Mouse (Mus musculus) forebrain, embryonic 10.5 days (tissue): ENCODE measurements around the gene Ddx28. TPM values are rescaled to one million over a fixed set of nuclear protein-coding genes. Genes with fewer than 3 reads are reported as not detected.

Experiments used
- DNase-seq: peaks from one replicate; pipeline ENCODE4 v3.0.0-alpha.2; 2017; ENCODE audit warnings: low spot score; ENCODE audit errors: extremely low spot score
- H3K27ac ChIP-seq: fragments of 300-500 bp; sonication (generic); 2 replicates; pipeline ENCODE4 v1.5.1; 2016; ENCODE audit warnings: mild to moderate bottlenecking
- H3K27me3 ChIP-seq: fragments of 300-500 bp; sonication (generic); 2 replicates; pipeline ENCODE4 v1.6.1; 2016; ENCODE audit warnings: mild to moderate bottlenecking; ENCODE audit not compliant: poor library complexity, severe bottlenecking
- H3K36me3 ChIP-seq: fragments of 300-500 bp; sonication (generic); replicated peaks from 2 replicates; pipeline ENCODE4 v1.6.1; 2016; ENCODE audit warnings: mild to moderate bottlenecking, moderate library complexity
- H3K4me1 ChIP-seq: fragments of 300-500 bp; sonication (generic); 2 replicates; pipeline ENCODE4 v1.6.1; 2016
- H3K4me3 ChIP-seq: fragments of 300-500 bp; sonication (generic); 2 replicates; pipeline ENCODE4 v1.5.1; 2016; ENCODE audit warnings: mild to moderate bottlenecking, moderate library complexity
- H3K9me3 ChIP-seq: fragments of 300-500 bp; sonication (generic); 2 replicates; pipeline ENCODE4 v1.6.1; 2016; ENCODE audit warnings: mild to moderate bottlenecking, moderate library complexity
- WGBS: fragments of 180-500 bp; shearing (Covaris S2); methylation state at CpG from one replicate; pipeline ENCODE4 v1.1.7; 2016; 5-methylcytosine and 5-hydroxymethylcytosine counted together
- polyA plus RNA-seq: library from polyadenylated mRNA; unstranded; fragments of >200 nt; fragmentation: Nextera tagmentation; extraction: Ambion mirVana; gene quantifications from 2 replicates; pipeline ENCODE4 v1.2.1, GENCODE M21; 2016

Ddx28 gene
- polyA plus RNA-seq: 24.0 and 24.7 TPM in 2 replicates

- Histone ChIP-seq H3K4me3 (peak within 1 kb of the TSS; percentile 87), H3K4me1 (peaks cover 25% of the 10 kb centered on the region), H3K27me3 (no peaks in the 10 kb centered on the region), H3K27ac (peak within 1 kb of the TSS; percentile 93), H3K9me3 (no peaks in the 10 kb centered on the region), H3K36me3 (peaks cover 29% of the 10 kb centered on the region)
- 3% methylated on average over 6 of the region's 6 CpGs for WGBS
- no peak for DNase-seq
Measured at GRCm38 (mm10) chr8:106011643-106011986, at the start of gene Ddx28. TSS of gene Ddx28 (minus strand) at chr8:106011882.

- H3K27me3 ChIP-seq: no peaks in the 10 kb centered on the region
- no peak for DNase-seq
- H3K36me3 ChIP-seq: peaks cover 4% of the 10 kb centered on the region; the same call in 1 of the 2 replicates
- H3K4me1 ChIP-seq: peaks cover 34% of the 10 kb centered on the region
- peak overlapping the region; percentile 96; the same call in 1 of the 2 replicates for H3K27ac ChIP-seq
- no peaks in the 10 kb centered on the region for H3K9me3 ChIP-seq
- H3K4me3 ChIP-seq: peak overlapping the region; percentile 88
- 7% methylated on average over 3 of the region's 3 CpGs for WGBS
Measured at GRCm38 (mm10) chr8:106060521-106060920, 48.8 kb upstream of the Ddx28 start.

- peak overlapping the region; percentile 96 for H3K27ac ChIP-seq
- H3K27me3 ChIP-seq: no peaks in the 10 kb centered on the region
- H3K4me3 ChIP-seq: peak overlapping the region; percentile 88
- no peaks in the 10 kb centered on the region for H3K9me3 ChIP-seq
- H3K4me1 ChIP-seq: peaks cover 34% of the 10 kb centered on the region
- WGBS: under 1% methylated on average over 83 of the region's 83 CpGs
- peak; percentile 71 for DNase-seq
- H3K36me3 ChIP-seq: peaks cover 4% of the 10 kb centered on the region; the same call in 1 of the 2 replicates
Measured at GRCm38 (mm10) chr8:106059613-106060371, 48.1 kb upstream of the Ddx28 start.

GRCm38 (mm10) chr8:106058731-106059612 is 47.3 kb upstream of the Ddx28 start, which contains the start of gene Nfatc3:
TSS of gene Nfatc3 (plus strand) at chr8:106058840.
- Histone ChIP-seq H3K4me1 (peaks cover 34% of the 10 kb centered on the region), H3K36me3 (peaks cover 8% of the 10 kb centered on the region), H3K27me3 (no peaks in the 10 kb centered on the region), H3K9me3 (no peaks in the 10 kb centered on the region), H3K4me3 (peak within 1 kb of the TSS; percentile 88), H3K27ac (peak within 1 kb of the TSS; percentile 96)
- peak; percentile 94 for DNase-seq
- 1% methylated on average over 52 of the region's 52 CpGs for WGBS

- H3K36me3 ChIP-seq: peaks cover 29% of the 10 kb centered on the region
- no peak overlapping the region for H3K4me3 ChIP-seq
Measured at GRCm38 (mm10) chr8:106056455-106056982, 44.8 kb upstream of the Ddx28 start.

GRCm38 (mm10) chr8:106055038-106055437 is 43.4 kb upstream of the Ddx28 start:
- no peak for DNase-seq
- Histone ChIP-seq H3K4me1 (peaks cover 11% of the 10 kb centered on the region), H3K9me3 (no peaks in the 10 kb centered on the region), H3K27me3 (no peaks in the 10 kb centered on the region), H3K4me3 (no peak overlapping the region), H3K27ac (no peak overlapping the region), H3K36me3 (peaks cover 41% of the 10 kb centered on the region)
- WGBS: 64% methylated on average over 3 of the region's 3 CpGs

More at GRCm38 (mm10) chr8:106056455-106056982, 44.8 kb upstream of the Ddx28 start:
- no peak for DNase-seq
- H3K4me1 ChIP-seq: peaks cover 21% of the 10 kb centered on the region
- 91% methylated on average over 4 of the region's 4 CpGs for WGBS
- no peak overlapping the region for H3K27ac ChIP-seq
- no peaks in the 10 kb centered on the region for H3K9me3 ChIP-seq
- H3K27me3 ChIP-seq: no peaks in the 10 kb centered on the region

- Histone ChIP-seq H3K27me3 (no peaks in the 10 kb centered on the region), H3K36me3 (peaks cover 41% of the 10 kb centered on the region), H3K27ac (no peak overlapping the region), H3K4me1 (peaks cover 11% of the 10 kb centered on the region), H3K9me3 (no peaks in the 10 kb centered on the region), H3K4me3 (no peak overlapping the region)
- whole genome bisulfite sequencing: 83% methylated on average over 6 of the region's 6 CpGs
- no peak for DNase-seq
Measured at GRCm38 (mm10) chr8:106054190-106054811, 42.6 kb upstream of the Ddx28 start.

- WGBS: 89% methylated on average over 9 of the region's 9 CpGs
- no peak for DNase-seq
- H3K4me1 ChIP-seq: no peaks in the 10 kb centered on the region
- no peaks in the 10 kb centered on the region for H3K27me3 ChIP-seq
- H3K9me3 ChIP-seq: no peaks in the 10 kb centered on the region
- H3K36me3 ChIP-seq: peaks cover 48% of the 10 kb centered on the region
- H3K4me3 ChIP-seq: no peak overlapping the region
- H3K27ac ChIP-seq: no peak overlapping the region
Measured at GRCm38 (mm10) chr8:106052510-106053089, 40.9 kb upstream of the Ddx28 start.

- Histone ChIP-seq H3K4me1 (no peaks in the 10 kb centered on the region), H3K36me3 (peaks cover 56% of the 10 kb centered on the region), H3K9me3 (no peaks in the 10 kb centered on the region), H3K4me3 (no peak overlapping the region), H3K27me3 (no peaks in the 10 kb centered on the region), H3K27ac (no peak overlapping the region)
- WGBS: 90% methylated on average over 3 of the region's 3 CpGs
- DNase-seq: no peak
Measured at GRCm38 (mm10) chr8:106051068-106051467, 39.4 kb upstream of the Ddx28 start.

- H3K9me3 ChIP-seq: no peaks in the 10 kb centered on the region
Measured at GRCm38 (mm10) chr8:106049840-106050239, 38.2 kb upstream of the Ddx28 start.

GRCm38 (mm10) chr8:106047854-106048630 is 36.4 kb upstream of the Ddx28 start:
- 91% methylated on average over 5 of the region's 5 CpGs for WGBS
- DNase-seq: no peak
- no peak overlapping the region for H3K4me3 ChIP-seq
- peaks cover 58% of the 10 kb centered on the region for H3K36me3 ChIP-seq
- no peak overlapping the region for H3K27ac ChIP-seq
- H3K4me1 ChIP-seq: no peaks in the 10 kb centered on the region
- H3K27me3 ChIP-seq: no peaks in the 10 kb centered on the region
- no peaks in the 10 kb centered on the region for H3K9me3 ChIP-seq

More at GRCm38 (mm10) chr8:106049840-106050239, 38.2 kb upstream of the Ddx28 start:
- H3K27ac ChIP-seq: no peak overlapping the region
- H3K27me3 ChIP-seq: no peaks in the 10 kb centered on the region
- no peak overlapping the region for H3K4me3 ChIP-seq
- 89% methylated on average over 6 of the region's 6 CpGs for WGBS
- DNase-seq: no peak
- H3K4me1 ChIP-seq: no peaks in the 10 kb centered on the region
- H3K36me3 ChIP-seq: peaks cover 64% of the 10 kb centered on the region
